Mouse (Mus musculus) hindbrain, embryonic 13.5 days (tissue): ENCODE measurements around the gene Iars. TPM values are rescaled to one million over a fixed set of nuclear protein-coding genes. Genes with fewer than 3 reads are reported as not detected.

Experiments
- ATAC-seq: fragments of 200-750 bp; cut with Nextera tagmentation; 2 replicates; pipeline ENCODE4 v1.8.0; 2017; ENCODE audit warnings: moderate TSS enrichment; ENCODE audit not compliant: low FRiP score
- H3K27ac ChIP-seq: fragments of 300-500 bp; sonication (generic); 2 replicates; pipeline ENCODE4 v1.5.1; 2015; ENCODE audit warnings: inconsistent platforms, mild to moderate bottlenecking, moderate library complexity
- H3K27me3 ChIP-seq: fragments of 300-500 bp; sonication (generic); 2 replicates; pipeline ENCODE4 v1.6.1; 2015; ENCODE audit warnings: mild to moderate bottlenecking, inconsistent platforms
- H3K36me3 ChIP-seq: fragments of 300-500 bp; sonication (generic); 2 replicates; pipeline ENCODE4 v1.6.1; 2015; ENCODE audit warnings: mild to moderate bottlenecking, inconsistent platforms
- H3K4me1 ChIP-seq: fragments of 300-500 bp; sonication (generic); replicated peaks from 2 replicates; pipeline ENCODE4 v1.6.1; 2015; ENCODE audit warnings: inconsistent platforms
- H3K4me2 ChIP-seq: fragments of 300-500 bp; sonication (generic); 2 replicates; pipeline ENCODE4 v1.6.1; 2015; ENCODE audit warnings: inconsistent platforms, mild to moderate bottlenecking, moderate library complexity
- H3K4me3 ChIP-seq: fragments of 300-500 bp; sonication (generic); 2 replicates; pipeline ENCODE4 v1.5.1; 2015; ENCODE audit warnings: mild to moderate bottlenecking, inconsistent platforms
- H3K9ac ChIP-seq: fragments of 300-500 bp; sonication (generic); 2 replicates; pipeline ENCODE4 v1.6.1; 2015; ENCODE audit warnings: mild to moderate bottlenecking, inconsistent platforms
- H3K9me3 ChIP-seq: fragments of 300-500 bp; sonication (generic); 2 replicates; pipeline ENCODE4 v1.6.1; 2016; ENCODE audit warnings: inconsistent platforms
- WGBS: fragments of 180-500 bp; shearing (Covaris S2); methylation state at CpG from one replicate; pipeline ENCODE4 v1.1.7; 2015; 5-methylcytosine and 5-hydroxymethylcytosine counted together
- polyA plus RNA-seq: library from polyadenylated mRNA; unstranded; fragments of >200 nt; fragmentation: Nextera tagmentation; extraction: Ambion mirVana; gene quantifications from 2 replicates; pipeline ENCODE4 v1.2.1, GENCODE M21; 2015

Gene Iars
- polyA plus RNA-seq, 1 experiment from 2014 or later, result 54.9 TPM

GRCm38 (mm10) chr13:49682233-49682846 lies 440 bp downstream of the Iars start:
- H3K9me3 ChIP-seq, result no peaks in the 10 kb centered on the region
- no peaks in the 10 kb centered on the region for H3K27me3 ChIP-seq
- H3K36me3 ChIP-seq, result peaks cover 18% of the 10 kb centered on the region
- H3K27ac ChIP-seq, result peak overlapping the region; percentile 74
- peak overlapping the region; percentile 89 for H3K9ac ChIP-seq
- under 1% methylated on average over 20 of the region's 20 CpGs for WGBS
- peak overlapping the region; percentile 89 for H3K4me3 ChIP-seq
- H3K4me1 ChIP-seq, result peaks cover 30% of the 10 kb centered on the region
- no peak; the same call in 1 of the 2 replicates for ATAC-seq
- peak overlapping the region; percentile 94 for H3K4me2 ChIP-seq

GRCm38 (mm10) chr13:49684266-49684665 lies 2.4 kb downstream of the Iars start:
- no peaks in the 10 kb centered on the region for H3K27me3 ChIP-seq
- 0 out of 2 replicates have a peak overlapping the region, but pooled peaks have one; percentile 1 for H3K9ac ChIP-seq
- WGBS, result 26% methylated on average over 4 of the region's 4 CpGs
- H3K4me3 ChIP-seq, result no peak overlapping the region
- H3K27ac ChIP-seq, result no peak overlapping the region
- no peaks in the 10 kb centered on the region for H3K9me3 ChIP-seq
- H3K4me2 ChIP-seq, result no peak overlapping the region
- peaks cover 20% of the 10 kb centered on the region for H3K36me3 ChIP-seq
- H3K4me1 ChIP-seq, result peaks cover 30% of the 10 kb centered on the region
- ATAC-seq, result no peak

GRCm38 (mm10) chr13:49691056-49691455 lies 9.2 kb downstream of the Iars start:
- no peaks in the 10 kb centered on the region for H3K9me3 ChIP-seq
- H3K27ac ChIP-seq, result no peak overlapping the region
- peaks cover 58% of the 10 kb centered on the region for H3K36me3 ChIP-seq
- H3K9ac ChIP-seq, result no peak overlapping the region
- no peaks in the 10 kb centered on the region for H3K27me3 ChIP-seq
- 98% methylated on average over 5 of the region's 5 CpGs for WGBS
- ATAC-seq, result no peak
- H3K4me1 ChIP-seq, result no peaks in the 10 kb centered on the region
- H3K4me2 ChIP-seq, result no peak overlapping the region
- H3K4me3 ChIP-seq, result no peak overlapping the region

GRCm38 (mm10) chr13:49703216-49703779 lies 21.4 kb downstream of the Iars start:
- 86% methylated on average over 11 of the region's 11 CpGs for WGBS
- no peak for ATAC-seq
- H3K9ac ChIP-seq, result no peak overlapping the region
- H3K4me2 ChIP-seq, result no peak overlapping the region
- H3K36me3 ChIP-seq, result peaks cover 82% of the 10 kb centered on the region
- no peak overlapping the region for H3K27ac ChIP-seq
- no peak overlapping the region for H3K4me3 ChIP-seq
- no peaks in the 10 kb centered on the region for H3K9me3 ChIP-seq
- peaks cover 17% of the 10 kb centered on the region for H3K4me1 ChIP-seq
- H3K27me3 ChIP-seq, result no peaks in the 10 kb centered on the region

GRCm38 (mm10) chr13:49706032-49706690 lies 24.3 kb downstream of the Iars start:
- H3K27ac ChIP-seq, result peak overlapping the region; percentile 59
- ATAC-seq, result peak; percentile 54

GRCm38 (mm10) chr13:49708311-49708710 lies 26.4 kb downstream of the Iars start:
- H3K4me3 ChIP-seq, result no peak overlapping the region
- WGBS, result 90% methylated on average over 8 of the region's 8 CpGs
- H3K9me3 ChIP-seq, result no peaks in the 10 kb centered on the region
- H3K27ac ChIP-seq, result no peak overlapping the region
- no peak for ATAC-seq
- no peak overlapping the region for H3K4me2 ChIP-seq
- peaks cover 96% of the 10 kb centered on the region for H3K36me3 ChIP-seq
- no peaks in the 10 kb centered on the region for H3K27me3 ChIP-seq
- H3K4me1 ChIP-seq, result peaks cover 17% of the 10 kb centered on the region
- H3K9ac ChIP-seq, result no peak overlapping the region

More at GRCm38 (mm10) chr13:49706032-49706690, 24.3 kb downstream of the Iars start:
- Histone ChIP-seq H3K36me3 (peaks cover 96% of the 10 kb centered on the region), H3K4me1 (peaks cover 17% of the 10 kb centered on the region), H3K9ac (no peak overlapping the region), H3K4me3 (no peak overlapping the region), H3K4me2 (no peak overlapping the region), H3K27me3 (no peaks in the 10 kb centered on the region), H3K9me3 (no peaks in the 10 kb centered on the region)
- WGBS, result 48% methylated on average over 3 of the region's 3 CpGs

- WGBS, result 96% methylated on average over 12 of the region's 12 CpGs
- no peak for ATAC-seq
Measured at GRCm38 (mm10) chr13:49712047-49712721, 30.3 kb downstream of the Iars start.

GRCm38 (mm10) chr13:49719310-49719709 lies 37.4 kb downstream of the Iars start:
- Histone ChIP-seq H3K9ac (no peak overlapping the region), H3K4me3 (no peak overlapping the region), H3K4me2 (no peak overlapping the region), H3K27me3 (no peaks in the 10 kb centered on the region), H3K4me1 (no peaks in the 10 kb centered on the region), H3K36me3 (peaks cover 98% of the 10 kb centered on the region), H3K9me3 (no peaks in the 10 kb centered on the region), H3K27ac (no peak overlapping the region)
- ATAC-seq, result no peak
- WGBS, result 86% methylated on average over 3 of the region's 3 CpGs

More at GRCm38 (mm10) chr13:49712047-49712721, 30.3 kb downstream of the Iars start:
- H3K9me3 ChIP-seq, result no peaks in the 10 kb centered on the region
- H3K36me3 ChIP-seq, result peaks cover 96% of the 10 kb centered on the region
- no peak overlapping the region for H3K4me2 ChIP-seq
- H3K27me3 ChIP-seq, result no peaks in the 10 kb centered on the region
- H3K4me3 ChIP-seq, result no peak overlapping the region
- no peaks in the 10 kb centered on the region for H3K4me1 ChIP-seq
- H3K9ac ChIP-seq, result no peak overlapping the region
- no peak overlapping the region for H3K27ac ChIP-seq

GRCm38 (mm10) chr13:49736430-49736829 lies 54.5 kb downstream of the Iars start:
- no peaks in the 10 kb centered on the region for H3K27me3 ChIP-seq
- H3K27ac ChIP-seq, result no peak overlapping the region
- no peak overlapping the region for H3K4me3 ChIP-seq
- no peaks in the 10 kb centered on the region for H3K4me1 ChIP-seq
- no peak overlapping the region for H3K9ac ChIP-seq
- no peak for ATAC-seq
- no peaks in the 10 kb centered on the region for H3K9me3 ChIP-seq
- H3K36me3 ChIP-seq, result peaks cover 47% of the 10 kb centered on the region
- H3K4me2 ChIP-seq, result no peak overlapping the region
- 95% methylated on average over 2 of the region's 2 CpGs for WGBS

- Histone ChIP-seq H3K4me3 (no peak overlapping the region), H3K27me3 (no peaks in the 10 kb centered on the region), H3K4me1 (no peaks in the 10 kb centered on the region), H3K4me2 (no peak overlapping the region), H3K9ac (no peak overlapping the region), H3K27ac (no peak overlapping the region), H3K9me3 (no peaks in the 10 kb centered on the region), H3K36me3 (peaks cover 31% of the 10 kb centered on the region)
- WGBS, result 85% methylated on average over 2 of the region's 2 CpGs
- no peak for ATAC-seq
Measured at GRCm38 (mm10) chr13:49738011-49738410, 56.1 kb downstream of the Iars start.

GRCm38 (mm10) chr13:49741285-49742040 lies 59.6 kb downstream of the Iars start:
- H3K27me3 ChIP-seq, result no peaks in the 10 kb centered on the region
- no peaks in the 10 kb centered on the region for H3K4me1 ChIP-seq
- no peak overlapping the region for H3K4me3 ChIP-seq
- ATAC-seq, result no peak
- H3K36me3 ChIP-seq, result no peaks in the 10 kb centered on the region
- no peak overlapping the region for H3K27ac ChIP-seq
- no peak overlapping the region for H3K9ac ChIP-seq
- H3K4me2 ChIP-seq, result no peak overlapping the region
- 95% methylated on average over 16 of the region's 16 CpGs for WGBS
- no peaks in the 10 kb centered on the region for H3K9me3 ChIP-seq

GRCm38 (mm10) chr13:49756591-49756990 lies 74.7 kb downstream of the Iars start:
- no peaks in the 10 kb centered on the region for H3K27me3 ChIP-seq
- no peaks in the 10 kb centered on the region for H3K4me1 ChIP-seq
- ATAC-seq, result no peak
- no peak overlapping the region for H3K27ac ChIP-seq
- no peaks in the 10 kb centered on the region for H3K36me3 ChIP-seq
- H3K4me2 ChIP-seq, result no peak overlapping the region
- H3K9ac ChIP-seq, result no peak overlapping the region
- WGBS, result 92% methylated on average over 9 of the region's 9 CpGs
- H3K4me3 ChIP-seq, result no peak overlapping the region
- no peaks in the 10 kb centered on the region for H3K9me3 ChIP-seq
